Mouse (Mus musculus): ENCODE data around the gene Nanp. TPM values are rescaled to one million over a fixed set of nuclear protein-coding genes. Genes with fewer than 3 reads are reported as not detected.

The Nanp gene
- total RNA-seq (2021): 1 to 10 TPM; 7.8 to 9.2 TPM
- long read RNA-seq, experiment 1, partial matches to known transcripts: 0 of 4 reads
- long read RNA-seq, experiment 1, other reads (novel, unspliced or antisense): 0 of 4 reads
- long read RNA-seq, experiment 2, transcript Nanp-201 (2 exons, 1,394 nt): major isoform, 12 of 13 reads
- long read RNA-seq, experiment 2, partial matches to known transcripts: 1 of 13 reads
- long read RNA-seq, experiment 2, other reads (novel, unspliced or antisense): 0 of 13 reads

- peak; percentile 90 for DNase-seq (ENCODE audit: low spot score in 2 of 2)
Observed at GRCm38 (mm10) chr2:151039232-151039695, at the start of gene Nanp, which contains the start of gene Ninl. TSS of gene Nanp (minus strand) at chr2:151039398. TSS of gene Ninl (minus strand) at chr2:151039382.

GRCm38 (mm10) chr2:151056637-151057036 is 17.4 kb upstream of the Nanp start:
- DNase-seq (ENCODE audit: low spot score in 2 of 2): no peak

GRCm38 (mm10) chr2:151040411-151040810 is 1.2 kb upstream of the Nanp start:
- DNase-seq (ENCODE audit: low spot score in 2 of 2): no peak

GRCm38 (mm10) chr2:151039726-151040125 is 528 bp upstream of the Nanp start:
- no peak for DNase-seq (ENCODE audit: low spot score in 2 of 2)

GRCm38 (mm10) chr2:151038811-151039222 is 381 bp downstream of the Nanp start:
- no peak for DNase-seq (ENCODE audit: low spot score in 2 of 2)

- no peak for DNase-seq (ENCODE audit: low spot score in 2 of 2)
Observed at GRCm38 (mm10) chr2:151037876-151038552, 1.2 kb downstream of the Nanp start.

- DNase-seq (ENCODE audit: low spot score in 2 of 2): no peak
Observed at GRCm38 (mm10) chr2:151037292-151037691, 1.9 kb downstream of the Nanp start.

- no peak for DNase-seq (ENCODE audit: low spot score in 2 of 2)
Observed at GRCm38 (mm10) chr2:151036721-151037120, 2.5 kb downstream of the Nanp start.

GRCm38 (mm10) chr2:151034435-151034834 is 4.8 kb downstream of the Nanp start:
- DNase-seq (ENCODE audit: low spot score in 2 of 2): no peak

GRCm38 (mm10) chr2:151021158-151021557 is 18.0 kb downstream of the Nanp start:
- DNase-seq (ENCODE audit: low spot score in 2 of 2): no peak

GRCm38 (mm10) chr2:151015316-151015715 is 23.9 kb downstream of the Nanp start:
- DNase-seq (ENCODE audit: low spot score in 2 of 2): no peak

- no peak for DNase-seq (ENCODE audit: low spot score in 2 of 2)
Observed at GRCm38 (mm10) chr2:151011273-151011672, 27.9 kb downstream of the Nanp start.

GRCm38 (mm10) chr2:151009515-151010085 is 29.6 kb downstream of the Nanp start:
- no peak for DNase-seq (ENCODE audit: low spot score in 2 of 2)

- DNase-seq (ENCODE audit: low spot score in 2 of 2): peak; percentile 72 to 80
Observed at GRCm38 (mm10) chr2:151008939-151009509, 30.2 kb downstream of the Nanp start.

- no peak for DNase-seq (ENCODE audit: low spot score in 2 of 2)
Observed at GRCm38 (mm10) chr2:151008517-151008932, 30.7 kb downstream of the Nanp start.

- no peak for DNase-seq (ENCODE audit: low spot score in 2 of 2)
Observed at GRCm38 (mm10) chr2:151008006-151008405, 31.2 kb downstream of the Nanp start.

- DNase-seq (ENCODE audit: low spot score in 2 of 2): peak in 1 of 2 experiments; percentile 37
Observed at GRCm38 (mm10) chr2:151006281-151006945, 32.8 kb downstream of the Nanp start.

GRCm38 (mm10) chr2:151004390-151004789 is 34.8 kb downstream of the Nanp start:
- DNase-seq (ENCODE audit: low spot score in 2 of 2): no peak

GRCm38 (mm10) chr2:151003796-151004195 is 35.4 kb downstream of the Nanp start:
- no peak for DNase-seq (ENCODE audit: low spot score in 2 of 2)

GRCm38 (mm10) chr2:151001619-151002175 is 37.5 kb downstream of the Nanp start:
- no peak for DNase-seq (ENCODE audit: low spot score in 2 of 2)

All from adrenal gland, adult 18-20 months (tissue).